Mouse (Mus musculus): ENCODE results near the gene Gm49387. TPM values are rescaled to one million over a fixed set of nuclear protein-coding genes. Genes with fewer than 3 reads are reported as not detected.

Gm49387 gene
- polyA plus RNA-seq, 1 experiment from 2014 or later: not detected

DNA sequence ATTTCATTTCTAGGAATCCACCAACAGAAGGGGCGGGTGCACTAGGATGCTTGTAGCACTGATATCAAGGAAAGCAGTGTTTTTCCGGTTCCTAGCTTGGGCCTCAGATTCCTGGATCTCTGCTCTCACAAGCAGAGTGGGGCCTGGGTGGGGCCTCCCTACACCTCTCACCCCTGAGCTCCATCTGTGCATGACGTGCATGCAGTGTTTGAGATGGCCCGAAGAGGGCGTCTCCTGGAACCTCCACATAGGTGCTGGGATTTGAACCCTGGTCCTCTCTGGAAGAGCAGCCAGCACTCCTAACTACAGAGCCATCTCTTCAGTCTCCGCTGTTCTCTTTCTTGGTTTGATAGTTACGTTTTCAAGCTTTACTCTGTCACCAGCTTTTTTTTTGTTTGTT lies 85.7 kb downstream of the Gm49387 start:
- H3K4me2 ChIP-seq (ENCODE audit: low read length): no peak overlapping the region
- DNase-seq (no peak), ATAC-seq (ENCODE audit: low FRiP score, low TSS enrichment) (no peak)
- 96% methylated on average over 7 of the region's 7 CpGs for WGBS
- no peaks in the 10 kb centered on the region for H3K27me3 ChIP-seq (ENCODE audit: control insufficient read depth, insufficient read depth, low read length)
- no peaks in the 10 kb centered on the region for H3K36me3 ChIP-seq (ENCODE audit: control insufficient read depth, insufficient read depth, low read length)
- no peak overlapping the region for H3K4me3 ChIP-seq (replicated peaks; ENCODE audit: low read depth, low read length)
- H3K4me1 ChIP-seq (ENCODE audit: control insufficient read depth, insufficient read depth, low read length): no peaks in the 10 kb centered on the region
- H3K9me3 ChIP-seq (ENCODE audit: control insufficient read depth, low read length): no peaks in the 10 kb centered on the region
- H3K27ac ChIP-seq (replicated peaks; ENCODE audit: low read depth, low read length): no peak overlapping the region
- no peak overlapping the region for H3K9ac ChIP-seq (replicated peaks; ENCODE audit: low read length)

DNA sequence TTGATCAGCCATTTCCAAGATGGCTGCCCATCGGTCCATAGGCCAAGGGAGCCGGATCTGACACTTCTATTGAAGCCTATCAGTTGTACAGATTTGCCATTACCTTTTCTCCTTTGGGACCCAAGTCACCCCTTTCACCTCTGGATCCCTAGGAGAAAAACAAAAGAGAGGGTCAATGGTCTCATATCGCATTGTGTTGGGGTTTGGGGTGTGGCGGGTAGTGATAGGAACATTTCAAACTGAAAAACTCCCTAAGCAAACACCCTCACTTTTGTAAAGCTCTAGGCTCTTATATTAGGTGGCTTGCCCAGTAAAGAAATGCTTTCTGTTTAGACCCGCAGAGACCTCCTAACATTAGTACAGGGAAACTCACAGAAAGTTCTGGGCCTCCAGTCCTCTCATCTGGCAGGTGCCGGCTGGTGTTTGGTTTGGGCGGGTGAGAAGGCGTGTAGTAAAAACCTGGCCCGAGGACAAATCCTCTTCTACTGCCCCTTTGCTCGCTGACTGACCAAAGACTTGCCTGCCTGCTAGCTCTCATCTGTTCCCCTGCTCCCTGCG lies 96.7 kb downstream of the Gm49387 start:
- 83% methylated on average over 11 of the region's 11 CpGs for WGBS
- no peak for ATAC-seq (ENCODE audit: low FRiP score, low TSS enrichment)
- no peak overlapping the region for H3K4me3 ChIP-seq (replicated peaks; ENCODE audit: low read depth, low read length)
- H3K27ac ChIP-seq (replicated peaks; ENCODE audit: low read depth, low read length): no peak overlapping the region
- no peak for DNase-seq
- H3K27me3 ChIP-seq (ENCODE audit: control insufficient read depth, insufficient read depth, low read length): no peaks in the 10 kb centered on the region
- H3K9me3 ChIP-seq (ENCODE audit: control insufficient read depth, low read length): no peaks in the 10 kb centered on the region
- H3K36me3 ChIP-seq (ENCODE audit: control insufficient read depth, insufficient read depth, low read length): no peaks in the 10 kb centered on the region
- no peak overlapping the region for H3K4me2 ChIP-seq (ENCODE audit: low read length)
- no peaks in the 10 kb centered on the region for H3K4me1 ChIP-seq (ENCODE audit: control insufficient read depth, insufficient read depth, low read length)
- no peak overlapping the region for H3K9ac ChIP-seq (replicated peaks; ENCODE audit: low read length)

GRCm38 (mm10) chr14:31537298-31537697 lies 103.4 kb downstream of the Gm49387 start:
- DNase-seq (no peak), ATAC-seq (ENCODE audit: low FRiP score, low TSS enrichment) (no peak)
- H3K9ac ChIP-seq (replicated peaks; ENCODE audit: low read length): no peak overlapping the region
- no peak overlapping the region for H3K4me3 ChIP-seq (replicated peaks; ENCODE audit: low read depth, low read length)
- no peaks in the 10 kb centered on the region for H3K27me3 ChIP-seq (ENCODE audit: control insufficient read depth, insufficient read depth, low read length)
- H3K4me2 ChIP-seq (ENCODE audit: low read length): no peak overlapping the region
- H3K9me3 ChIP-seq (ENCODE audit: control insufficient read depth, low read length): no peaks in the 10 kb centered on the region
- no peak overlapping the region for H3K27ac ChIP-seq (replicated peaks; ENCODE audit: low read depth, low read length)
- no peaks in the 10 kb centered on the region for H3K4me1 ChIP-seq (ENCODE audit: control insufficient read depth, insufficient read depth, low read length)
- H3K36me3 ChIP-seq (ENCODE audit: control insufficient read depth, insufficient read depth, low read length): no peaks in the 10 kb centered on the region
- WGBS: 78% methylated on average over 6 of the region's 6 CpGs

GRCm38 (mm10) chr14:31532656-31533055 lies 108.0 kb downstream of the Gm49387 start:
- no peaks in the 10 kb centered on the region for H3K4me1 ChIP-seq (ENCODE audit: control insufficient read depth, insufficient read depth, low read length)
- H3K4me3 ChIP-seq (replicated peaks; ENCODE audit: low read depth, low read length): no peak overlapping the region
- no peak overlapping the region for H3K9ac ChIP-seq (replicated peaks; ENCODE audit: low read length)
- no peak overlapping the region for H3K27ac ChIP-seq (replicated peaks; ENCODE audit: low read depth, low read length)
- no peak for ATAC-seq (ENCODE audit: low FRiP score, low TSS enrichment)
- no peaks in the 10 kb centered on the region for H3K27me3 ChIP-seq (ENCODE audit: control insufficient read depth, insufficient read depth, low read length)
- no peak for DNase-seq
- no peaks in the 10 kb centered on the region for H3K36me3 ChIP-seq (ENCODE audit: control insufficient read depth, insufficient read depth, low read length)
- no peaks in the 10 kb centered on the region for H3K9me3 ChIP-seq (ENCODE audit: control insufficient read depth, low read length)
- H3K4me2 ChIP-seq (ENCODE audit: low read length): no peak overlapping the region
- WGBS: 58% methylated on average over 3 of the region's 3 CpGs

GRCm38 (mm10) chr14:31531506-31532148 lies 109.1 kb downstream of the Gm49387 start:
- Histone ChIP-seq H3K36me3 (ENCODE audit: control insufficient read depth, insufficient read depth, low read length) (no peaks in the 10 kb centered on the region), H3K4me2 (ENCODE audit: low read length) (no peak overlapping the region), H3K9me3 (ENCODE audit: control insufficient read depth, low read length) (no peaks in the 10 kb centered on the region), H3K9ac (replicated peaks; ENCODE audit: low read length) (no peak overlapping the region), H3K4me3 (replicated peaks; ENCODE audit: low read depth, low read length) (no peak overlapping the region), H3K4me1 (ENCODE audit: control insufficient read depth, insufficient read depth, low read length) (no peaks in the 10 kb centered on the region), H3K27ac (replicated peaks; ENCODE audit: low read depth, low read length) (no peak overlapping the region), H3K27me3 (ENCODE audit: control insufficient read depth, insufficient read depth, low read length) (no peaks in the 10 kb centered on the region)
- no peak for DNase-seq
- no peak for ATAC-seq (ENCODE audit: low FRiP score, low TSS enrichment)
- WGBS: 79% methylated on average over 12 of the region's 12 CpGs

DNA sequence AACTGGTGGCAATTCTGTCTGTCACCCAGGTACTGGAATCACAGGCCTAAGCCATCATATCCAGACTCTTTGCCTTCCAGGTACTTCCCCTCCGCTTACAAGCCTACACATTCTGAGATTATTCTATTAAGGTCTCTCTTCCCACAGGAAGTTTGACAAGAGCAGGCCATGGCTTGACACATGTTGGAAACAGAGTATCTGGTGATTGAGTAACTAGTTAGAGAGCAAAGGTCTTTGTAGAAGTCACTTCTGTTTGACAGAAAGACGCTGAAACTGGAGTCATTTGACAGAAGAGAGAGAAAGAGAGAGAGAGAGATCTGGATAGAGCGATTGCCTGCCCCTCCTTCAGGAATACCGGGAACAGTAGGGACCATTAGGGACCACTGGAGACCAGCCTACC lies 109.8 kb downstream of the Gm49387 start:
- Histone ChIP-seq H3K27me3 (ENCODE audit: control insufficient read depth, insufficient read depth, low read length) (no peaks in the 10 kb centered on the region), H3K9ac (replicated peaks; ENCODE audit: low read length) (no peak overlapping the region), H3K36me3 (ENCODE audit: control insufficient read depth, insufficient read depth, low read length) (no peaks in the 10 kb centered on the region), H3K4me1 (ENCODE audit: control insufficient read depth, insufficient read depth, low read length) (no peaks in the 10 kb centered on the region), H3K27ac (replicated peaks; ENCODE audit: low read depth, low read length) (no peak overlapping the region), H3K4me3 (replicated peaks; ENCODE audit: low read depth, low read length) (no peak overlapping the region), H3K4me2 (ENCODE audit: low read length) (no peak overlapping the region), H3K9me3 (ENCODE audit: control insufficient read depth, low read length) (no peaks in the 10 kb centered on the region)
- 90% methylated on average over 4 of the region's 4 CpGs for WGBS
- ATAC-seq (ENCODE audit: low FRiP score, low TSS enrichment) (no peak), DNase-seq (no peak)

GRCm38 (mm10) chr14:31525040-31525810 lies 115.5 kb downstream of the Gm49387 start:
- Histone ChIP-seq H3K27me3 (ENCODE audit: control insufficient read depth, insufficient read depth, low read length) (no peaks in the 10 kb centered on the region), H3K4me3 (replicated peaks; ENCODE audit: low read depth, low read length) (no peak overlapping the region), H3K4me1 (ENCODE audit: control insufficient read depth, insufficient read depth, low read length) (no peaks in the 10 kb centered on the region), H3K36me3 (ENCODE audit: control insufficient read depth, insufficient read depth, low read length) (no peaks in the 10 kb centered on the region), H3K27ac (replicated peaks; ENCODE audit: low read depth, low read length) (no peak overlapping the region), H3K4me2 (ENCODE audit: low read length) (no peak overlapping the region), H3K9me3 (ENCODE audit: control insufficient read depth, low read length) (no peaks in the 10 kb centered on the region), H3K9ac (replicated peaks; ENCODE audit: low read length) (no peak overlapping the region)
- DNase-seq (no peak), ATAC-seq (ENCODE audit: low FRiP score, low TSS enrichment) (no peak)
- WGBS: 86% methylated on average over 7 of the region's 7 CpGs

DNA sequence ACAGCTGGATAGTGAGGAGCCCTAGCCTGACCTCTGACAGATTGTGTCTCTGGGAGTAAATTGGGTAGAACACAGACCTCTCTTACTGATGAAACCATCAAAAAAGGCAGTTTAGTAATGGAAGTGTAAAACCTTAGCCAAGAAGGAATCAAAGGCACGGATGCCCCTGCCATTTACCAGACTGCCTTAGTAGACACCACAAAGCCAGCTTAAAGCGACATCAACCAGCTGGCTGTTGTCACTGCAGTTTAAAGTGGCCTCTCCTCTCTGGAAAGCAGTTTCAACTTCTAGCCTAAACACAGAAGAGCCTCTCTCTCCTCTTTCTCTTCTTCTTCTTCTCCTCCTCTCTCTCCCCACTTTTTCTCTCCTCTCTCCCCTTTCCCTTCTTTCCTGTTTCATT lies 119.4 kb downstream of the Gm49387 start:
- H3K9me3 ChIP-seq (ENCODE audit: control insufficient read depth, low read length): no peaks in the 10 kb centered on the region
- 79% methylated on average over 2 of the region's 2 CpGs for WGBS
- DNase-seq: no peak
- H3K4me2 ChIP-seq (ENCODE audit: low read length): no peak overlapping the region
- H3K27ac ChIP-seq (replicated peaks; ENCODE audit: low read depth, low read length): no peak overlapping the region
- no peak overlapping the region for H3K4me3 ChIP-seq (replicated peaks; ENCODE audit: low read depth, low read length)
- H3K9ac ChIP-seq (replicated peaks; ENCODE audit: low read length): no peak overlapping the region
- ATAC-seq (ENCODE audit: low FRiP score, low TSS enrichment): no peak
- no peaks in the 10 kb centered on the region for H3K27me3 ChIP-seq (ENCODE audit: control insufficient read depth, insufficient read depth, low read length)
- H3K36me3 ChIP-seq (ENCODE audit: control insufficient read depth, insufficient read depth, low read length): no peaks in the 10 kb centered on the region
- H3K4me1 ChIP-seq (ENCODE audit: control insufficient read depth, insufficient read depth, low read length): no peaks in the 10 kb centered on the region

DNA sequence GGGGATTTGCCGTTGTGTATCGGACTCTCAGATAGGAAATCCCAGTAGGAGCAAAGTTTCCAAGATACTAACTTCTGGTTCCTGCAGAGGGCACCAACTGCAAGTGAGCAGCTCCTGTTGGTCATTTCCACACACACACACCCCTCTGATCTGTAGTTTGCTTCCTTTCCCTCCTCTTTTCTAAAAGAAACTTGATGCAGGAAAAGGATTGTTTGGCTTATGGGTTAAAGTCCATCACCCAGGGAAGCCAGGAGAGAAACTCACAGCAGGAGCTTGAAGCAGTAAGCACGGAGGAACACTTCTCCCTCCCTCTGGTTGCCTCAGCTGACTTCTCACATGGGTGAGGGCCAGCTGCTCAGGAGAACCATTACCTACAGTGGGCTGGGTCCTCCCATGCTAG lies 121.5 kb downstream of the Gm49387 start:
- no peak overlapping the region for H3K9ac ChIP-seq (replicated peaks; ENCODE audit: low read length)
- no peaks in the 10 kb centered on the region for H3K27me3 ChIP-seq (ENCODE audit: control insufficient read depth, insufficient read depth, low read length)
- DNase-seq (peak; percentile 24), ATAC-seq (ENCODE audit: low FRiP score, low TSS enrichment) (no peak)
- H3K27ac ChIP-seq (replicated peaks; ENCODE audit: low read depth, low read length): no peak overlapping the region
- peaks cover 8% of the 10 kb centered on the region; the same call in 1 of the 2 replicates for H3K9me3 ChIP-seq (ENCODE audit: control insufficient read depth, low read length)
- 60% methylated on average over 3 of the region's 3 CpGs for WGBS
- H3K4me2 ChIP-seq (ENCODE audit: low read length): no peak overlapping the region
- H3K4me3 ChIP-seq (replicated peaks; ENCODE audit: low read depth, low read length): no peak overlapping the region
- H3K36me3 ChIP-seq (ENCODE audit: control insufficient read depth, insufficient read depth, low read length): no peaks in the 10 kb centered on the region
- H3K4me1 ChIP-seq (ENCODE audit: control insufficient read depth, insufficient read depth, low read length): no peaks in the 10 kb centered on the region
